Comparison of ENCODE assay signal across 11 mouse cellular contexts in genomic region chr6:124493886-124494285, GRCm38 (mm10). TPM values are rescaled to one million over a fixed set of nuclear protein-coding genes. Genes with fewer than 3 reads are reported as not detected.
A peak's percentile ranks its signal among the peaks of the same experiment; 100 is the strongest.
DNase-seq lines count a peak whose midpoint lies in the region; ATAC-seq and TF ChIP-seq lines count a peak whose summit lies in the region.
"Had no signal": no experiment of that assay in that cellular context is flagged by ENCODE, and none has a peak within 500 bp of the region (broad histone marks: within the 10 kb centered on the region; RNA-seq: fewer than 3 reads in every experiment).

No protein-coding gene starts in this region.

- no peak overlapping the region for H3K4me3 ChIP-seq in kidney, postnatal 0 days (replicated peaks; ENCODE audit: low read depth, low read length)
- no peak overlapping the region for H3K4me3 ChIP-seq in embryonic facial prominence, embryonic 10.5 days
- H3K4me3 ChIP-seq in liver, embryonic 14.5 days (ENCODE audit: insufficient read depth in 1 of 2, low read depth in 2 of 2, low read length in 2 of 2): no peak overlapping the region
- H3K4me3 ChIP-seq: lung, embryonic 15.5 days had no signal

- DNase-seq in adrenal gland, adult 8-10 months: peak; percentile 35
- DNase-seq in adrenal gland, postnatal 25 days: no peak
- no peak for DNase-seq in kidney, postnatal 0 days (ENCODE audit: low spot score)
- DNase-seq in kidney, adult 8-10 months: no peak
- no peak for DNase-seq in embryonic facial prominence, embryonic 10.5 days (ENCODE audit: low spot score)
- no peak for DNase-seq in liver, embryonic 14.5 days (ENCODE audit: low read depth in 3 of 3, low spot score in 3 of 3)
- no peak for DNase-seq in layer of hippocampus, postnatal 36 days
- DNase-seq in layer of hippocampus, adult 9-11 months: no peak

- H3K4me1 ChIP-seq in kidney, postnatal 0 days (replicated peaks; ENCODE audit: insufficient read depth, low read length): 0 out of 2 replicates have a peak, but pooled peaks cover 9% of the 10 kb centered on the region
- H3K4me1 ChIP-seq in embryonic facial prominence, embryonic 10.5 days: peaks cover 14% of the 10 kb centered on the region
- peaks cover 11 to 16% of the 10 kb centered on the region in 2 experiments for H3K4me1 ChIP-seq in liver, embryonic 14.5 days (replicated peaks; ENCODE audit: control insufficient read depth in 2 of 2, insufficient read depth in 2 of 2, low read length in 1 of 2)

- WGBS in kidney, postnatal 0 days: 53% methylated on average over 5 of the region's 5 CpGs
- whole genome bisulfite sequencing in embryonic facial prominence, embryonic 10.5 days: 88% methylated on average over 5 of the region's 5 CpGs
- 42% methylated on average over 5 of the region's 5 CpGs for WGBS in liver, embryonic 14.5 days (ENCODE audit: insufficient replicate concordance)

- H3K9me3 ChIP-seq in kidney, postnatal 0 days (replicated peaks; ENCODE audit: low read length): no peaks in the 10 kb centered on the region
- no peaks in the 10 kb centered on the region for H3K9me3 ChIP-seq in embryonic facial prominence, embryonic 10.5 days
- no peaks in the 10 kb centered on the region for H3K9me3 ChIP-seq in liver, embryonic 14.5 days (ENCODE audit: control insufficient read depth, low read length)
- H3K9me3 ChIP-seq: lung, embryonic 15.5 days had no signal

- ATAC-seq in kidney, postnatal 0 days (replicated peaks; ENCODE audit: low FRiP score, low read depth): no peak
- ATAC-seq in liver, embryonic 14.5 days (ENCODE audit: insufficient read depth): peak; percentile 24; the same call in 1 of the 2 replicates

- no peak overlapping the region for H3K9ac ChIP-seq in kidney, postnatal 0 days (ENCODE audit: low read depth, low read length)
- H3K9ac ChIP-seq in liver, embryonic 14.5 days (replicated peaks): 0 out of 2 replicates have a peak overlapping the region, but pooled peaks have one; percentile 3
- H3K9ac ChIP-seq: lung, embryonic 15.5 days had no signal

- TF ChIP-seq EP300 in liver, embryonic 14.5 days (IDR thresholded peaks at IDR 0.05; ENCODE audit: low read depth): no peak

- no peaks in the 10 kb centered on the region for H3K36me3 ChIP-seq in kidney, postnatal 0 days (ENCODE audit: insufficient read depth, low read length)
- H3K36me3 ChIP-seq in embryonic facial prominence, embryonic 10.5 days (replicated peaks): no peaks in the 10 kb centered on the region
- no peaks in the 10 kb centered on the region for H3K36me3 ChIP-seq in liver, embryonic 14.5 days (replicated peaks; ENCODE audit: control insufficient read depth, insufficient read depth, low read depth)
- H3K36me3 ChIP-seq: lung, embryonic 15.5 days had no signal

- 0 out of 2 replicates have a peak overlapping the region, but pooled peaks have one; percentile 47 for H3K27ac ChIP-seq in kidney, postnatal 0 days
- H3K27ac ChIP-seq in embryonic facial prominence, embryonic 10.5 days (replicated peaks): peak overlapping the region; percentile 80
- no peak overlapping the region for H3K27ac ChIP-seq in liver, embryonic 14.5 days
- H3K27ac ChIP-seq: lung, embryonic 15.5 days had no signal

- no peak for TF ChIP-seq CTCF in kidney, postnatal 0 days (IDR thresholded peaks at IDR 0.05; ENCODE audit: low read depth)
- TF ChIP-seq CTCF in liver, embryonic 14.5 days (IDR thresholded peaks at IDR 0.05; ENCODE audit: low read depth): no peak

- no peak overlapping the region for H3K4me2 ChIP-seq in kidney, postnatal 0 days (ENCODE audit: low read length)
- peak overlapping the region; percentile 49 for H3K4me2 ChIP-seq in liver, embryonic 14.5 days (ENCODE audit: low read depth)
- H3K4me2 ChIP-seq: lung, embryonic 15.5 days had no signal

- no peaks in the 10 kb centered on the region for H3K27me3 ChIP-seq in kidney, postnatal 0 days (ENCODE audit: insufficient read depth, low read length)
- no peaks in the 10 kb centered on the region for H3K27me3 ChIP-seq in embryonic facial prominence, embryonic 10.5 days (replicated peaks; ENCODE audit: low read depth, poor library complexity, severe bottlenecking)
- H3K27me3 ChIP-seq in liver, embryonic 14.5 days (ENCODE audit: control insufficient read depth, insufficient read depth, low read length): no peaks in the 10 kb centered on the region
- H3K27me3 ChIP-seq: lung, embryonic 15.5 days had no signal

RNA-seq across cellular contexts. Expression of gene C1rl, which starts 1.0 kb away (rescaled TPM):
- total RNA-seq in adrenal gland, adult 8-10 months (2022): 10 to 100 TPM; 28.1 to 44.4 (median 34.4) TPM
- total RNA-seq in adrenal gland, postnatal 25 days (2021): 13.8 and 17.3 TPM in 2 replicates
- 2.8 and 3.0 TPM in 2 replicates for polyA plus RNA-seq in kidney, postnatal 0 days (2015; fragmentation: Nextera tagmentation; extraction: Ambion mirVana)
- 0.42 and 0.47 TPM in 2 replicates for polyA plus RNA-seq in embryonic facial prominence, embryonic 10.5 days (2016; fragmentation: Nextera tagmentation; extraction: Ambion mirVana)
- polyA plus RNA-seq in liver, embryonic 14.5 days (2012; rRNA removed): 3.8 and 3.9 TPM in 2 replicates
- 7.3 and 7.6 TPM in 2 replicates for polyA plus RNA-seq in liver, embryonic 14.5 days (2014; fragmentation: Nextera tagmentation; extraction: Ambion mirVana)
- under 1 TPM; 0.13 to 0.15 TPM for total RNA-seq in layer of hippocampus, postnatal 36 days (2021)

RNA-seq across cellular contexts. Expression of gene C1ra, which starts 18.3 kb away (rescaled TPM):
- total RNA-seq in adrenal gland, adult 8-10 months (2022): 100 to 1,000 TPM in 2 of 4 experiments, 10 to 100 TPM in 2; 48.6 to 131 (median 88.7) TPM
- total RNA-seq in adrenal gland, postnatal 25 days (2021): 24.5 and 28.5 TPM in 2 replicates
- 18.2 and 20.5 TPM in 2 replicates for polyA plus RNA-seq in kidney, postnatal 0 days (2015; fragmentation: Nextera tagmentation; extraction: Ambion mirVana)
- 0.13 TPM in 1 of 2 replicates, not detected in the other for polyA plus RNA-seq in embryonic facial prominence, embryonic 10.5 days (2016; fragmentation: Nextera tagmentation; extraction: Ambion mirVana)
- 4.8 and 7.8 TPM in 2 replicates for polyA plus RNA-seq in liver, embryonic 14.5 days (2012; rRNA removed)
- polyA plus RNA-seq in liver, embryonic 14.5 days (2014; fragmentation: Nextera tagmentation; extraction: Ambion mirVana): 8.6 and 10.7 TPM in 2 replicates
- under 1 TPM; 0.51 to 0.72 TPM for total RNA-seq in layer of hippocampus, postnatal 36 days (2021)

RNA-seq across cellular contexts. Expression of gene Clstn3, which starts 29.3 kb away (rescaled TPM):
- total RNA-seq in adrenal gland, adult 8-10 months (2022): 10 to 100 TPM; 55.0 to 89.1 (median 73.7) TPM
- total RNA-seq in adrenal gland, postnatal 25 days (2021): 64.4 and 98.3 TPM in 2 replicates
- 2.5 and 2.7 TPM in 2 replicates for polyA plus RNA-seq in kidney, postnatal 0 days (2015; fragmentation: Nextera tagmentation; extraction: Ambion mirVana)
- polyA plus RNA-seq in embryonic facial prominence, embryonic 10.5 days (2016; fragmentation: Nextera tagmentation; extraction: Ambion mirVana): 5.5 and 8.7 TPM in 2 replicates
- polyA plus RNA-seq in liver, embryonic 14.5 days (2012; rRNA removed): 2.5 and 3.0 TPM in 2 replicates
- polyA plus RNA-seq in liver, embryonic 14.5 days (2014; fragmentation: Nextera tagmentation; extraction: Ambion mirVana): 1.7 and 2.4 TPM in 2 replicates
- total RNA-seq in layer of hippocampus, postnatal 36 days (2021): 100 to 1,000 TPM; 255 to 264 TPM
- total RNA-seq: monocyte, adult 5-6 weeks had no signal

RNA-seq across cellular contexts. Expression of gene C1s1, which starts 48.3 kb away (rescaled TPM):
- 100 to 1,000 TPM in 1 of 4 experiments, 10 to 100 TPM in 3; 46.9 to 107 (median 72.7) TPM for total RNA-seq in adrenal gland, adult 8-10 months (2022)
- total RNA-seq in adrenal gland, postnatal 25 days (2021): 36.5 and 38.0 TPM in 2 replicates
- 29.9 and 32.8 TPM in 2 replicates for polyA plus RNA-seq in kidney, postnatal 0 days (2015; fragmentation: Nextera tagmentation; extraction: Ambion mirVana)
- 0.70 and 1.2 TPM in 2 replicates for polyA plus RNA-seq in embryonic facial prominence, embryonic 10.5 days (2016; fragmentation: Nextera tagmentation; extraction: Ambion mirVana)
- 36.1 and 40.9 TPM in 2 replicates for polyA plus RNA-seq in liver, embryonic 14.5 days (2012; rRNA removed)
- 23.9 and 26.4 TPM in 2 replicates for polyA plus RNA-seq in liver, embryonic 14.5 days (2014; fragmentation: Nextera tagmentation; extraction: Ambion mirVana)
- total RNA-seq in layer of hippocampus, postnatal 36 days (2021): 1 to 10 TPM in 1 of 2 experiments, under 1 TPM in 1; 0.62 to 1.5 TPM
- total RNA-seq: monocyte, adult 5-6 weeks had no signal
- polyA plus RNA-seq: forebrain, embryonic 11.5 days had no signal

Comparison
In these comparisons a context has a peak if more than half of its experiments do, and no peak if none do; other contexts are left out.
1. RNA of gene C1rl, which starts 1.0 kb away (total RNA-seq): 28.1 to 44.4 TPM in adrenal gland, adult 8-10 months and 13.8 to 17.3 TPM in adrenal gland, postnatal 25 days; 0.13 to 0.15 TPM in layer of hippocampus, postnatal 36 days; every median in the first group is over 10 times any median in the second.
2. RNA of gene C1ra, which starts 18.3 kb away (total RNA-seq): 48.6 to 131 TPM in adrenal gland, adult 8-10 months and 24.5 to 28.5 TPM in adrenal gland, postnatal 25 days; 0.51 to 0.72 TPM in layer of hippocampus, postnatal 36 days; every median in the first group is over 10 times any median in the second.